Mouse (Mus musculus): ENCODE measurements around the gene Arhgef38.

Arhgef38 gene

DNA sequence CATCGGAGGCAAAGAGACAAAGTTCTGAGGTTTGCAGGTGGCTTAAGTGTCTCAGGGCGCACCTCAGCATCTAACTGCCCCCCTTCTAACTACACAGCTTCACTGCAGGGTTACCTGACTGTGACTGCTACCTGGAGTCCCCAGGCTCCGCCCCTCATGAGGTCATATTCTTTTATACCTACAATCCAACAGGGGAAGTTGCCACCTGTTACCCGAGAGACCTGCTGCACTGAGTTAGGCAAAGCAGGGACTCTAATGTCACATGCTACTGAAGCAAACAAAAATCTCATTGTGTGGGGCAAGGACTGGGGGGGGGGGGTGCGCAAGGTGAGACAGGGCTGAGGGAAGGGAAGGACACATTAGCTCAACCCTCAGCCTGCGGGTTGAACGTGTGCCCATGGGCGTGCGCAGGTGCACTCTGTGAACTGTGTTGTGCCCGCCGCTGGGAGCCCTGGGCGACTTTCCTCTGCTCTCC lies at the start of gene Arhgef38:
Gene Arhgef38 (minus strand): TSS at position 129 of the 475 bp plus-strand sequence.
- no peak for DNase-seq (ENCODE audit: low spot score in 2 of 2)

DNA sequence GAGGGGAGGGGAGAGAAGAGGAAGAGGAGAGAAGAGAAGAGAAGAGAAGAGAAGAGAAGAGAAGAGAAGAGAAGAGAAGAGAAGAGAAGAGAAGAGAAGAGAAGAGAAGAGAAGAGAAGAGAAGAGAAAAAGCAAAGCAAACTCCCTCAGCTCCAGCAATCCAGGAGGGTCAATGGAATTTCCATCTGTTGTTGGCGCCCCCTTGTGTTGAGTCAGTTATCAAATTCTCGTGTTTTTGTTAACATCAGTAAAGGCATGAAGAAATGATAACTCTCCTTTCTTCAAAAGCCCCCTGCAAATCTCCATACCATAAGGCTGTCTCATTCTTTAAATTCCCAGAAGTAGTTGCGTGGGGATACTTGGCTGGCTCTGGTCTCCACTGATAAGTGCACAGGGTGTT lies 37.1 kb upstream of the Arhgef38 start:
- peak; percentile 9 to 78 for DNase-seq (ENCODE audit: low spot score in 2 of 2)

DNA sequence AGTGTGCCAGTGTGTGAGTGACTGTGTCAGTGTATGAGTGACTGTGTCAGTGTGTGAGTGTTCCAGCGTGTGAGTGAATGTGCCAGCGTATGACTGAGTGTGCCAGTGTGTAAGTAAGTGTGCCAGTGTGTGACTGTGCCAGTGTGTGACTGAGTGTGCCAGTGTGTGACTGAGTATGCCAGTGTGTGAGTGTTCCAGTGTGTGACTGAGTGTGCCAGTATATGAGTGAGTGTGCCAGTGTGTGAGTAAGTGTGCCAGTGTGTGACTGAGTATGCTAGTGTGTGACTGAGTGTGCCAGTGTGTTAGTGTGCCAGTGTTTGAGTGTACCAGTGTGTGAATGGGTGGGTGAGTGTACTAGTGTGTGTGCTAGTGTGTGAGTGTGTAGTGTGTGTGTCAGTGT lies 24.1 kb upstream of the Arhgef38 start:
- DNase-seq (ENCODE audit: low spot score in 2 of 2) = no peak

DNA sequence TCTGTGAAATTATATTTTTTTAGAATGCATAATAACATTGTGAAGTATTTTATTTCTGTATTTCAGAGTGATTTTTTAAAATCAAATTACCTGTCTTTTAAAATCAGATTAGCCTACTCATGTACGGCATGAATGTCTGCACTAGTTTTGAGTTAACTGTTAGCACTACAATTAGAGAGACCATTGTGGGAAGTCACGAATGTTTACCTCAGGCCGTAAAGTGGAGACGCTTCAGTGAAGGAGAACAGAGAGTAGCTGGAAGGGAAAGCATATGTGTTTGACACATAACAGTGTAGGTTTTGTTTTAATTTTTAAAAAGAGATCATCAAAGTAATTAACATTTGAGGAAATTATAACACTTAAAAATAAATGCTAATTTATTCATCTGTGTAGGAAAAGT lies 21.1 kb upstream of the Arhgef38 start:
- DNase-seq (ENCODE audit: low spot score in 2 of 2) = no peak

DNA sequence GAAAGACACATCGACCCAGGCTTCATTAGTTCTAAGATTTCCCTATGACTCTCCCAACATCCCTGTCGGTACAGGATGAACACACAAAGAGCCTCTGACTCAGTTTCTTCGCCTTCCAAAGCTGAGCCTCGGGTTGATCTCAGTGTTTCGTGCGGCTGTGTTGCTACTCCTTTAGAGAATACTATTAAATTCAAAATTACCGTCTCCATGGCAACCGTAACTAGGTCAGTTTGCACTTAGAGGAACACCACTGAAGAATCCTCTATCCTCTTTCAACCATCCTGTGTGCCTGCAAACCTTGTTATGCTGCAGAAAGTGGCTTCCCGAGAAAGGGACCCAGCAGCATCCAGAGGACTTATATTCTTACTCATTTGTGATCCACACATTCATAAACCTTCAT lies 9.3 kb upstream of the Arhgef38 start:
- peak; percentile 5 to 10 for DNase-seq (ENCODE audit: low spot score in 2 of 2)

DNA sequence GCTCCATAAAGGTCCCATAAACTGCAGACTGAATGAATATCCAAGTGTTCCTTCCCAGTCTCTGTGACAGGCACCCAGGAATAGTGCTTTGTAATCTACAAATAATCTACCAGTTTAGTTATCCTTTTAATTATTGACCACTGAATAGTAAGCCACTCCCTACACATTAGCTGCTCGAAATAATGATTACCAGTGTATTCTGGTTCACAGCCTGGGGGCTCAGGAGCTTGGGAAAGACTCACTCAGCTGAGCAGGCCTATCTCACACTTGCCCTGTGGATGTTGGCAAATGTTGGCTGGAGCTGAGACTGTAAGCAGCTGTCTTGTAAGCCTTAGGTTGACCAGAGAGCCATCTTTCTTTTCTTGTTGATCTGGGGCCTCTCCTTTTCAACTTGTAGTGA lies 7.2 kb upstream of the Arhgef38 start:
- DNase-seq (ENCODE audit: low spot score in 2 of 2) = no peak

DNA sequence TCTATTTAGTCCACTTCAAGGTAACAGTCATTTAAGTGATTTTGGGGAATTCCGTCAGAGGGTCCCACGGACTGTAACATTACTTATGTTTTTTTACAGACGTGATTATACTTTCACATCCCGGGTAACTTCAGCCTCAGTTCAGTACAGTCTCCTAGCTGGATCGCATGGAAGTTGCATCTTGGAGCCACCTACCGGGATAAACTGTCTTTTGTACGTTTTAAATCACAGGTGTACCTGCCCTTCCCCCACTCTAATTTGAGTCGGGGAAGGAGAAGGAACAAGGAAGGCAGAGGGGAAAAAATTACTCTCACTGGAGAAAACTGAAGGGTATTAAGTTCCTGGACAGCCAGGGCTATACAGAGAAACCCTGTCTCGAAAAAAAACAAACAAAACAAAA lies 756 bp downstream of the Arhgef38 start:
- no peak for DNase-seq (ENCODE audit: low spot score in 2 of 2)

DNA sequence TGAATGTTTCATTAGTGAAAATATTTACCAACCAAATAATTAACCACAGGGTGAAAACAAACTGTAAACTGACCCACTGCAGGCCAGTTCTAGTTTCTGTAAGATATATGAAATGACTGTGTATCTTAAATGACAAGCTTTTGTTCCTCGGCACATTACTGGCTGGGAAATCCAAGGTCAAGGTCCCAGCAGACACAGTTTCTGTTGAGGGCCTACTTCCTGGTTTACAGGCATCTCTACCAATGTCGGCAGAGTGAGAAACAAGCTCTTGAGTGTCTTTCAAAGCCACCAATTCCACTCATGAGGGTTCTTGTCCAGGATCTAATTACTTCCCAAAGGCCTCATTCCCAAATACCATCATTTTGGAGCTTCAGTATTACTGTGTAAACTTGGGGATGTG lies 4.3 kb downstream of the Arhgef38 start:
- no peak for DNase-seq (ENCODE audit: low spot score in 2 of 2)

DNA sequence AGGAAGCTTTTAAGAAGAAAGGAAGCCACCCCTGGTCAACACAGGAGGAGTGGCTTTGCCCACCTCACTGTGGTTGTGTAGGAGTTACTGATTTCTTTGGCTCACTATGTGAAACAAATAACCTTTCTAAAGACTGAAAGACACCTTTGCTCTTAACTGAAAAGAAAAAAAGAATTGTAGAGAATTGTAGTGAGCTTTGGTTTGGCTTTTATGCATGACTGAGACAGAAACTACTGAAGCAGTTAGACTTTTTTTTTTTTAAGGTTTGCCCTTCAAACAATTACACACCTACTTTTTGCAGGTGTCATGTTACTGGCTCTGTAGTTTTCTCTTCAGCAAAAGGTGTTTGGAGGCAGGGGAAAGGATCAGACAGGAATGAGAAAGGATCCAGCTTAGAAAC lies 5.2 kb downstream of the Arhgef38 start:
- DNase-seq (ENCODE audit: low spot score in 2 of 2) = no peak

DNA sequence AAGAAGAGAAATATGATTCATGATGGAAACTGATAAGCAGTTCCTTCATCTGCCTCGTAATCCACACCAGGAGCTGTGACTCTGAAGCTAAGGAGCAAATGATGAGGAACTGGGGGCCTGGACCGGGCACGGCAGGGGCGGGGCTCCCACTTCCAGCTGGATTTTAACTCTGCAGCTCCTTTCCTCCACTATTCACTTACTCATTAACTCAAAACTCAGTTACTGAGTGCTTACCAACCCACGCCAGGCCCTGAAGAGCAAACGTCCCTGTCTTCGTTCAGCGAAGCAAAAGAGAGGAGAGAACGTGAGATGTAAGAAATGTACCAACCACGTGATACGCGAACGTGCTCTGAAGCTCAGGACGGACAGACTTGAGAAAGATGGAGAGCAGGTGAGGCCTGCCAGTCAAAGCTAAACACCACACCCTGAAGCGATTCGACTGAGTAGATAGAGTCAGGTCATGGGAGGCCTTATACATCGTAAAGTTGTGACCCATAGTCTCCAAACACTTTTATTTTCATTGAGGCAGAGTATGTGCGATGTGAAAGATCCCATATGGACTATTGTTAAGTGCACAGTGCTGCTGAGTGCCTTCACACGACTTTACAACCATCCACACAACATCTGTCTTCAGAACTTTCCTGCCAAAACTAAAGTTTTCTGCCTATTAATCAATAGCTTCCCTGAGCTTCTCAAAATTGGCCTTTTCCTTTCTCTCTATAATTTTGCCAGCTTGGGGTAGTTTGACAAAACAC lies 7.3 kb downstream of the Arhgef38 start:
- DNase-seq (ENCODE audit: low spot score in 2 of 2) = no peak

DNA sequence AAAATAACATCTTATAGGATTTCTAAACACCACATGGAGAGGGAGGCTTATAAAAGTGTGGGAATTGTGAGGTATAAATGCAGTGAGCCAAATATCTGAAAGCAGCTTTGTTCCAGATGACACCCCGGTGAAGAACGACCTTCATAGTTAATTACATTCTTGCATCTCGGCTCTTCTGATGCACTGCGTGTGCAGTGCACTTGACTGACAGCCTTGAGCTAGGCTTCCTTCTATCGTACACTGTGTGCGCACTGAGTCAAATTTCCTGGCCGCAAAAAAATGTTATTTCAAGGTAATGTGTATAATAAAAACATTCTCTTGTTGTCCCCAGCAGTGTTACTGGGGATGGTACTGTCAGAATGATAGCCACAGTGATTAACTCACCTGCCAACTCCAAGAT lies 16.2 kb downstream of the Arhgef38 start:
- no peak for DNase-seq (ENCODE audit: low spot score in 2 of 2)

DNA sequence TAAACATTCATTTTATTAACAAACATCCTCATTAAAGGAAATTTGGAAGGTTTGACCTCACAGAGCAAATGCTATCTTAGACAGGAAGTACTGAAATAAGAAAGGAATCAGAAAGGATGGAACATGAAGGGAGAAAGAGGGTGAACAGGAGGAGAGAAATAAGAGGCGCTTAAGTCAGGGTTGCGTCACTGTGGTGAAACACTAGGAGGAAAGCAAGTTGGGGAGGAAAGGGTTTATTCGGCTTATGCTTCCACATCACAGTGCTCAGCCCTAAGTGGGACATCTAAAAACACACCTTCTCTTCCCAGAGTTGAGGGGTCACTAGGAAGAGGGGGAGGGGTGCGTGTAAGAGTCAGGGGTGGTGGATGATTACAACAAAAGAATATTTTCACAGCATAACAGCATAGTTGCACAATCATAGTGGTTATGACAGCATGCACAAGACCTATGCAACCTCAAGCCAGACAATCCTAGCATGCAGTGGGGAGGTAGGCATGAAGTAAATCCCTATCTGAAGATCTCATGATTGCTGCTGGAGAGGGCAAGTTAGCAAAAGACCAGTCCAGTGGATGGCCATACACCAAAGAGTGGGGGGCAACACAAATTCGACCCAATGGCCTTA lies 19.4 kb downstream of the Arhgef38 start:
- no peak for DNase-seq (ENCODE audit: low spot score in 2 of 2)

DNA sequence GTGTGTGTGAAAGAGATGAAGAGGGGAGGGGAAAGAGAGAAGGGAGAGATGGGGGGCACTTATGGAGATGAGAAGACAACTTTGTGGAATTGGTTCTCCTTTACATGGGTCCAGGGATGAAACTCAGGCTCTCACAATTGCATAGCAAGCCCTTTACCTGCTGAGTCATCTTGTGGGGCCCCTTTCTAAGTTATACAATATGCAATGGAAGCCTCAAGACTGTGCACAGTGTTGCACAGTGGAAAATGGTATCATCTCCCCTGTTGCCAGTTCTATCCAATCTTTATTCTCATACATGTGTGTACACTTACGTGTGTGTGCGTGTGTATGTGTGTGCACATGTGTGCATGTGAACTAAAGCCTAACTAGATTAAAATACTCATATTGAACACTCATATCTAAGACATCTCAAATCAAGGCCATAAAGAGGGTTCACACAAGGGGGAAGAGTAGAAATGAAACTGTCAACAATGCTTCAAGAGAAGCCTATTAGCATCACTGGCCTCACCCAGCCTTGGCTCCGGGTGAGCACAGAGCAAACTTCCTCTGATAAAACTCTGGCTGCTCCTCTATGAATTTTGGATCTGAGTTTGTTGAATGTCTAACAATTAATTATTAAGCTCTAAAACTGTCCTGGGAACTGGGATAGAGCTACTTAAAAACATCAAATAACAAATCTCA lies 21.2 kb downstream of the Arhgef38 start:
- DNase-seq (ENCODE audit: low spot score in 2 of 2) = no peak

DNA sequence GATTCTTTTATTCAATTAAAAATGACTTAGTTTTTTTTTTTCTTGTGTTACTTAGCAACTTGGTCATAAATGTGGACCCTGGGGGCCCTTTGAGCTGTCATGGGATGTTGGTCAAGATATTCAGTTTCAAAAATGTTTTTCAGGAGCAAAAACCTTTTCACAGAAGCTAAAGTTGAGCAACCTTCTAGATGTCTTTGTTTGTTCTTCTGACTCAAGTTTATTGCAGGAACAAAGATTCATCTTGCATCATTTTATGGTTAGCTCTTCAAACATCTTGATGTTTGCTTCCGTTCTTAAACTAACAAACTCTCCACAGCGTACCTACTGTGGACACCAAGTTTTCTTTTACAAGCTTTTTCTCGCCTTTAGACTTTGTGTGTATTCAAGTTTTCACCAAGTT lies 23.4 kb downstream of the Arhgef38 start:
- no peak for DNase-seq (ENCODE audit: low spot score in 2 of 2)

DNA sequence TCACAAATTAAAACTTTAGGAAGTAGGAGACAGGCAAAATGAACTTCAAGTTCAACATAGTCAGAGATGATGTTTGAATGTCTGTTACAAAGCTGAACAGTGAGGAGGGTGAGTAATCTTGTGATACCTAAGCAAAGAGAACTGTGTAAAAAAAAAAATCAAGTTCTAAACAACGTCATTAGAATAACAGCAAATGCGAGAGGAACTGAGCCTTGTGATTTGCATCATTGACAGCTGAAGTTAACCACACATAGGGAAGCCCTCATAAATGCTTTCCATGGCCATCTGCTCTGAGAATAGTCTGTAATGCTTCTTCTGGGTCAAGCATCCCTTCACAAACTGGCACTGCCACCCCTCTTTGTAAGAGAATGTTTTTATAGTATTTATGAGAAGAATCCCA lies 31.0 kb downstream of the Arhgef38 start:
- no peak for DNase-seq (ENCODE audit: low spot score in 2 of 2)

DNA sequence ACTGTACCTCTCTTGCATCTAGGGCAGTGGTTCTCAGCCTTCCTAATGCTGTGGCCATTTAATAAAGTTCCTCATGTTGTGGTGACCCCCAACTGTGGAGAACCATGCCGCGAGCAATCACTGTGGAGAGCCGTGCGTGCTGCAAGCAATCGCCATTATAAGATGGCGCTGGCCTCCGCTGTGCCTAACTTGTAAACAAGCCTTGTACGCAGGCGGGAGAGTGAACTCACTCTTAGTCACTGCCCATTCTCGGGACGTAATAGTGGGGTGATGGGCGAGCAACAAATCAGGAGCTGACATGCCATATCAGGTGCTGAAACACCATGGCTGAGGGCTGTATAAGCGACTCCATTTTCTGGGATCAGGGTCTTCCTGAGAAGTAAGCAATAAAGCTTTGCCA lies 32.6 kb downstream of the Arhgef38 start:
- no peak for DNase-seq (ENCODE audit: low spot score in 2 of 2)

DNA sequence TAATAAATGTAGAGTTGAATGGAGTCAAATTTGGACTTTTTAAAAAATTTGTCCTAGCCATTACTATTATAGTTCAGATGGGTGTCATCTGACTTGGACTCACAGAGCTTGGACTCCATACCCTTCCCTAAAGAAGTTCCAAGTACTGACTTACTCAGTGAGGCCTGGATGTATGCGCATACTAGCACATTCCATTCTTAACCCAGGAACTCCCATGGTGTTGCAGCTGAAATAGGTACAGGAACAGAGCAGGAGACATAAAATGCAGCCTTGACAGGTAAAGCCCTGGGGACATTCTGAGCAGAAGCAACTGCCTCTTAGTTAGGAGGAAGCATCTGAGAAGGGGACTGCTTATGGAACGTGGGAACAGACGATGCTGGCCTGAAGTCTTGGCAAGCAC lies 45.8 kb downstream of the Arhgef38 start:
- no peak for DNase-seq (ENCODE audit: low spot score in 2 of 2)

DNA sequence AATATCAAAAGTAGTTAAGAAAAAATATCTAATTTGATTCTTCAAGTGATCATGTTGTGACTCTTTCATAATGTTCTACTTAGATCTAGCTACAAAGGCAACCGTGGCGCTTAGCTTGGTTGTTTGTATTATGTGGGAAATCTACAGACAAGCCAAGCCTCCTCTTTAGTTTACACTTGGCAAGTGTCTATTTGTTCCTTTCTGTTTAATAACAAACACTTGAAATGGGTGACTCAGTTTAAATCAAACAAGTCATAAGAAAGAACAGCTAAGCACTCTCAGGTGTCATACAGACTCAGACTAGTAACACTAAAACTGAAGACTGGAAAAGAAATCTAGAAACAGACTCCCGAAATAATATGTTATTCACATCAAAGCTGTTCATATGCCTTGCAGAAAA lies 47.2 kb downstream of the Arhgef38 start:
- no peak for DNase-seq (ENCODE audit: low spot score in 2 of 2)

DNA sequence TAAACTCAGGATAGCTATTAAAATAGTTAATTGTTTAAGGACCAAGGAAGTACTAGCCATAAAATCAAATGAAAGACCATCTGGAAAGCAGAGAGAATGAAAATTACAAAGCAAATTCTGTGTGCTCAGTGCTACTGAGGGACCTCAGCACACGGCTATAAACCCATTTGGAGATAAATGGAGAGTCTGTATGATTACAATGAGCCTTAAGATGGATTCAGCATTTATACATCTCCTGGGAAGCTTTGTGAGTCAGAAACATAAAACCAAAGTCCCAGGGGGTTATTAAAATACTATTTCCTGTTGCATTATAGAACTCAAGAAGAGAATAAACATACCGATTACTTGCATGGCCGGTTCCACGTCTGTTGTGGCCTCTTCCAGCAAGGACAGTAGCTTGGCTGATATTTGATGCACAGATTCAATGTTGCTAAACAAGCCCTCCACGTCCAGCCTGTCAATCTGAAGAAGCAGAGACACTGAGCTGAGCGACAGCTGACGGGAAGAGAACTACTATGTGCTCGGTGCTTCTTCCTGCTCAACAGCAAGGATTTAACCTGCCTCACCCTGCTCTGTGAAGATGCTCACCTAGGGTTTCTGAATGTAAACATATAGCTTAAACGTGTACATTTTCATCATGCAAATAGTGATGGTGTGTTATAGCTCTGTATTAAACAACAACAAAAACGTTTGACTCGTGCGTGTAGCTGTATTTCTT lies 58.6 kb downstream of the Arhgef38 start:
- DNase-seq (ENCODE audit: low spot score in 2 of 2) = no peak

DNA sequence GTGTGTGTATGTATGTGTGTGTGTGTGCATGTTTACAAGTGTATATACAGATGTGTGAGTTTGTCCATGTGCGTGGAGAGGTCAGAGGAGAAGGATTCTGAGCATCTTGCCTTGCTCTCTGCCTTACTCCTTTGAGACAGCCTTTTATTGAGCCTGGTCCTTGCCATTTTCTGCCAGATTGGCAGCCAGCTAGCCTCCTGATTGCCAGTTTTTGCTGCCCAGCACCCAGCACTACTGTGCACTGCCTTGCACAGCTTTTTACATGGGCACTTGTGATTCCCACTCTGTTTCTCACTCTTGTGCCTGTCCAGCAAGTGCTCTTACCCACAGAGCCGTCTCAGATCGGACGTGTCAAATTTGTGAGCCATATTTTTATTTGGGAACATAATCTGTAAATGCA lies 62.5 kb downstream of the Arhgef38 start:
- no peak for DNase-seq (ENCODE audit: low spot score in 2 of 2)

DNA sequence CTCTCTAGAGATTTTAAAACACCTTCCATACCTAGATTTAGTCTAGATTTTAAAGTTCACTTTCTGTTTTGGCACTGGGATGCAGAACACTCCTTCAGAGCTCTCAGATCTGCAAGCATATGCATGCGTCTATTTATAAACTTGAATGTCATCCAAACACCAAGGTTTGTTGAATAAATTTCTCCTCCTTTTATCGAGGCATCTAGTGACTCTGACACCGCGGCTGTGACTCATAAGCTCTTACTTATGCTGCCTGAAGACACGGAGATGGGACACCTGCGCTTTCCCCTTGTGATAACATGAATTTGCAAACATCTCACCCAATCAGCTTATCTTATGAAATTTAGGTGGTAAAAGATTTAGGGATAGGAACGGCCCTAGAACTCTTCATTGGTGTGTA lies 65.0 kb downstream of the Arhgef38 start:
- DNase-seq (ENCODE audit: low spot score in 2 of 2) = no peak

DNA sequence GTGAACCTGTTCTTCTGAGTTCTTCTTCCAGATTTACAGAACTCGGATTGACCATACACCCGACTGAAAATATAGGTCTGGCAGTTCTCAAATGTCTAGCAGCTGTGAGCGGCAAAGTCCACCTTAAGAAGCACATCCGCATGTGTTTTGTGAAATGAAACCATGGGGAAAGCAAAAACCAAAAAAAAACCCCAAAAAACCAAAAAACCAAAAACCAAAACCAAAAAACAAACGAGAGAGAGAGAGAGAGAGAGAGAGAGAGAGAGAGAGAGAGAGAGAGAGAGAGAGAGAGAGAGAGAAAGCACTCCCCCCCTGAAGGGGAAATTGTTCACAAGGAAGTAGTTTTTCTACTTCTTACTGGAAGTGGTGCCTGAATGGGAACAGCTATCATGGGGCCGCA lies 67.2 kb downstream of the Arhgef38 start:
- no peak for DNase-seq (ENCODE audit: low spot score in 2 of 2)
